Mouse (Mus musculus) MEL (cell line): Measurements from ENCODE around the gene Glo1.

Experiments used
- ELF1 ChIP-seq: IDR thresholded peaks from 2 replicates; pipeline ENCODE4 v1.6.1; 2014; ENCODE audit warnings: low read depth, mild to moderate bottlenecking, inconsistent platforms, low read length, improper control_type of control experiment, moderate library complexity
- MAFK ChIP-seq: IDR thresholded peaks from 2 replicates; pipeline ENCODE4 v1.6.1; 2011; ENCODE audit warnings: low read depth, mild to moderate bottlenecking, low read length, improper control_type of control experiment, borderline replicate concordance
- RCOR1 ChIP-seq: IDR thresholded peaks from 2 replicates; pipeline ENCODE4 v1.6.1; 2012; ENCODE audit warnings: low read depth, mild to moderate bottlenecking, inconsistent platforms, low read length, improper control_type of control experiment
- TAL1 ChIP-seq: IDR thresholded peaks from 2 replicates; pipeline ENCODE4 v1.6.1; 2012; ENCODE audit warnings: mild to moderate bottlenecking, inconsistent platforms, low read length, moderate library complexity, mixed read lengths

- TF ChIP-seq TAL1 (no peak), RCOR1 (no peak), ELF1 (no peak), MAFK (no peak)
These were observed 38.2 kb upstream of the Glo1 start for GRCm38 (mm10) chr17:30664856-30665255.
